Mouse (Mus musculus): ENCODE measurements around the gene Glis3. TPM values are rescaled to one million over a fixed set of nuclear protein-coding genes. Genes with fewer than 3 reads are reported as not detected.

The Glis3 gene
- polyA plus RNA-seq, 1 experiment from 2014 or later, result 0.13 TPM

- no peak overlapping the region for H3K27ac ChIP-seq
- ATAC-seq (ENCODE audit: low read depth) (no peak), DNase-seq (no peak)
- H3K4me3 ChIP-seq (replicated peaks), result peak overlapping the region; percentile 56
- peaks cover 4% of the 10 kb centered on the region; the same call in 1 of the 2 replicates for H3K4me1 ChIP-seq (replicated peaks)
- under 1% methylated on average over 28 of the region's 28 CpGs for WGBS (ENCODE audit: insufficient replicate concordance)
- no peak overlapping the region for H3K9ac ChIP-seq
- peak overlapping the region; percentile 75 for H3K4me2 ChIP-seq
- H3K36me3 ChIP-seq, result no peaks in the 10 kb centered on the region
- H3K9me3 ChIP-seq (replicated peaks), result no peaks in the 10 kb centered on the region
- H3K27me3 ChIP-seq, result peaks cover 54% of the 10 kb centered on the region
Measured at GRCm38 (mm10) chr19:28679291-28679775, 544 bp downstream of the Glis3 start.

- ATAC-seq (ENCODE audit: low read depth), result no peak
- H3K9ac ChIP-seq, result no peak overlapping the region
- no peak for DNase-seq
- H3K4me2 ChIP-seq, result peak overlapping the region; percentile 75
- H3K27me3 ChIP-seq, result peaks cover 54% of the 10 kb centered on the region
- peak overlapping the region; percentile 56 for H3K4me3 ChIP-seq (replicated peaks)
- H3K27ac ChIP-seq, result no peak overlapping the region
- 1% methylated on average over 30 of the region's 30 CpGs for WGBS (ENCODE audit: insufficient replicate concordance)
- H3K9me3 ChIP-seq (replicated peaks), result no peaks in the 10 kb centered on the region
- peaks cover 4% of the 10 kb centered on the region; the same call in 1 of the 2 replicates for H3K4me1 ChIP-seq (replicated peaks)
- H3K36me3 ChIP-seq, result no peaks in the 10 kb centered on the region
Measured at GRCm38 (mm10) chr19:28678646-28679270, 1.1 kb downstream of the Glis3 start.

GRCm38 (mm10) chr19:28677728-28678438, 2.0 kb downstream of the Glis3 start:
- H3K9ac ChIP-seq, result peak overlapping the region; percentile 29; the same call in 1 of the 2 replicates
- under 1% methylated on average over 32 of the region's 32 CpGs for WGBS (ENCODE audit: insufficient replicate concordance)
- no peaks in the 10 kb centered on the region for H3K9me3 ChIP-seq (replicated peaks)
- H3K4me1 ChIP-seq (replicated peaks), result peaks cover 4% of the 10 kb centered on the region; the same call in 1 of the 2 replicates
- peak overlapping the region; percentile 75 for H3K4me2 ChIP-seq
- no peaks in the 10 kb centered on the region for H3K36me3 ChIP-seq
- H3K27me3 ChIP-seq, result peaks cover 54% of the 10 kb centered on the region
- no peak overlapping the region for H3K27ac ChIP-seq
- H3K4me3 ChIP-seq (replicated peaks), result peak overlapping the region; percentile 56
- ATAC-seq (ENCODE audit: low read depth) (no peak), DNase-seq (no peak)

- Histone ChIP-seq H3K4me3 (replicated peaks) (no peak overlapping the region), H3K9me3 (replicated peaks) (no peaks in the 10 kb centered on the region), H3K4me2 (0 out of 2 replicates have a peak overlapping the region, but pooled peaks have one; percentile 75), H3K4me1 (replicated peaks) (peaks cover 4% of the 10 kb centered on the region; the same call in 1 of the 2 replicates), H3K36me3 (no peaks in the 10 kb centered on the region), H3K9ac (no peak overlapping the region), H3K27me3 (peaks cover 54% of the 10 kb centered on the region), H3K27ac (no peak overlapping the region)
- DNase-seq (no peak), ATAC-seq (ENCODE audit: low read depth) (no peak)
- WGBS (ENCODE audit: insufficient replicate concordance), result 27% methylated on average over 8 of the region's 8 CpGs
Measured at GRCm38 (mm10) chr19:28677045-28677727, 2.7 kb downstream of the Glis3 start.

- Histone ChIP-seq H3K27me3 (no peaks in the 10 kb centered on the region), H3K4me2 (no peak overlapping the region)
- no peak for ATAC-seq (ENCODE audit: low read depth)
Measured at GRCm38 (mm10) chr19:28663781-28664180, 16.1 kb downstream of the Glis3 start.

GRCm38 (mm10) chr19:28663148-28663547, 16.7 kb downstream of the Glis3 start:
- Histone ChIP-seq H3K27me3 (no peaks in the 10 kb centered on the region), H3K4me1 (replicated peaks) (no peaks in the 10 kb centered on the region), H3K9me3 (replicated peaks) (no peaks in the 10 kb centered on the region), H3K4me2 (no peak overlapping the region), H3K27ac (no peak overlapping the region), H3K4me3 (replicated peaks) (no peak overlapping the region), H3K9ac (no peak overlapping the region), H3K36me3 (no peaks in the 10 kb centered on the region)
- 44% methylated on average over 10 of the region's 10 CpGs for WGBS (ENCODE audit: insufficient replicate concordance)
- ATAC-seq (ENCODE audit: low read depth) (no peak), DNase-seq (no peak)

More at GRCm38 (mm10) chr19:28663781-28664180, 16.1 kb downstream of the Glis3 start:
- Histone ChIP-seq H3K27ac (no peak overlapping the region), H3K9ac (no peak overlapping the region), H3K36me3 (no peaks in the 10 kb centered on the region), H3K4me3 (replicated peaks) (no peak overlapping the region), H3K4me1 (replicated peaks) (no peaks in the 10 kb centered on the region), H3K9me3 (replicated peaks) (no peaks in the 10 kb centered on the region)
- DNase-seq, result no peak
- WGBS (ENCODE audit: insufficient replicate concordance), result 66% methylated on average over 9 of the region's 9 CpGs

- WGBS (ENCODE audit: insufficient replicate concordance), result 56% methylated on average over 8 of the region's 8 CpGs
- no peak overlapping the region for H3K9ac ChIP-seq
- no peak overlapping the region for H3K27ac ChIP-seq
- H3K36me3 ChIP-seq, result no peaks in the 10 kb centered on the region
- H3K27me3 ChIP-seq, result no peaks in the 10 kb centered on the region
- no peaks in the 10 kb centered on the region for H3K9me3 ChIP-seq (replicated peaks)
- no peak overlapping the region for H3K4me3 ChIP-seq (replicated peaks)
- no peak for DNase-seq
- no peak overlapping the region for H3K4me2 ChIP-seq
- no peak for ATAC-seq (ENCODE audit: low read depth)
- no peaks in the 10 kb centered on the region for H3K4me1 ChIP-seq (replicated peaks)
Measured at GRCm38 (mm10) chr19:28662474-28662873, 17.4 kb downstream of the Glis3 start.

GRCm38 (mm10) chr19:28660912-28661311, 19.0 kb downstream of the Glis3 start:
- WGBS (ENCODE audit: insufficient replicate concordance), result 71% methylated on average over 7 of the region's 7 CpGs
- no peak overlapping the region for H3K27ac ChIP-seq
- no peaks in the 10 kb centered on the region for H3K9me3 ChIP-seq (replicated peaks)
- no peak overlapping the region for H3K4me3 ChIP-seq (replicated peaks)
- H3K4me1 ChIP-seq (replicated peaks), result no peaks in the 10 kb centered on the region
- H3K27me3 ChIP-seq, result no peaks in the 10 kb centered on the region
- H3K4me2 ChIP-seq, result no peak overlapping the region
- H3K36me3 ChIP-seq, result no peaks in the 10 kb centered on the region
- DNase-seq, result no peak
- ATAC-seq (ENCODE audit: low read depth), result no peak
- H3K9ac ChIP-seq, result no peak overlapping the region

- H3K27me3 ChIP-seq, result no peaks in the 10 kb centered on the region
- H3K4me2 ChIP-seq, result no peak overlapping the region
- H3K9me3 ChIP-seq (replicated peaks), result no peaks in the 10 kb centered on the region
- H3K27ac ChIP-seq, result no peak overlapping the region
- no peak overlapping the region for H3K9ac ChIP-seq
- WGBS (ENCODE audit: insufficient replicate concordance), result 62% methylated on average over 5 of the region's 5 CpGs
- ATAC-seq (ENCODE audit: low read depth) (no peak), DNase-seq (no peak)
- H3K36me3 ChIP-seq, result no peaks in the 10 kb centered on the region
- H3K4me1 ChIP-seq (replicated peaks), result no peaks in the 10 kb centered on the region
- no peak overlapping the region for H3K4me3 ChIP-seq (replicated peaks)
Measured at GRCm38 (mm10) chr19:28657686-28658195, 22.1 kb downstream of the Glis3 start.

GRCm38 (mm10) chr19:28656882-28657281, 23.0 kb downstream of the Glis3 start:
- no peak for ATAC-seq (ENCODE audit: low read depth)
- Histone ChIP-seq H3K27ac (no peak overlapping the region), H3K9me3 (replicated peaks) (no peaks in the 10 kb centered on the region), H3K9ac (no peak overlapping the region), H3K36me3 (no peaks in the 10 kb centered on the region), H3K4me2 (no peak overlapping the region), H3K4me1 (replicated peaks) (no peaks in the 10 kb centered on the region), H3K4me3 (replicated peaks) (no peak overlapping the region), H3K27me3 (no peaks in the 10 kb centered on the region)
- DNase-seq, result no peak
- WGBS (ENCODE audit: insufficient replicate concordance), result 64% methylated on average over 6 of the region's 6 CpGs

- H3K36me3 ChIP-seq, result no peaks in the 10 kb centered on the region
- H3K4me1 ChIP-seq (replicated peaks), result no peaks in the 10 kb centered on the region
- H3K27ac ChIP-seq, result no peak overlapping the region
- H3K9me3 ChIP-seq (replicated peaks), result no peaks in the 10 kb centered on the region
- no peaks in the 10 kb centered on the region for H3K27me3 ChIP-seq
- H3K4me3 ChIP-seq (replicated peaks), result no peak overlapping the region
- no peak overlapping the region for H3K9ac ChIP-seq
- ATAC-seq (ENCODE audit: low read depth), result no peak
- no peak for DNase-seq
- WGBS (ENCODE audit: insufficient replicate concordance), result 67% methylated on average over 7 of the region's 7 CpGs
- H3K4me2 ChIP-seq, result no peak overlapping the region
Measured at GRCm38 (mm10) chr19:28655166-28655565, 24.7 kb downstream of the Glis3 start.

Measured in liver, embryonic 13.5 days (tissue).